Mouse (Mus musculus): Measurements from ENCODE around the gene Ing3.

DNA sequence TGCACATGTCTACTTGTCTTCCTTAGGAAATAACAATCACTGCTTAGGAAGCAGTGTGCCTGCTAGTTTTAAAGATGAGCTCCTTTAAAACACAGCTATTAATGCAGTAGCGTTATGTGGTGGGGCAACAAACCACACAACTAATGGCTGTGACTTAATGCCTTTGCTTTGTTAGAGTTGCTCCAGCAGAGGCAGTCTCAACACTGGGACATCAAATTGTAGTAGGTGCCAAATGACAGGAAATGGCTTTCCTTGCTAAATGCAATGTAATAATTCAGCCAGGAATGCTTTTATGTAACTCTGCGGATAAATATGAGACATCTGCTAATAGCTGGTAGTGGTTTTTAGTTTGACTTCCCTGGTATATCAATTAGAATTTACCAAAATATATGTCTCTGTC, 28.2 kb downstream of the Ing3 start:
- TF ChIP-seq CTCF (conservative IDR thresholded peaks at IDR 0.05; ENCODE audit: insufficient read depth, insufficient read length, low read depth, low read length), result no peak
- TF ChIP-seq POLR2A (IDR thresholded peaks at IDR 0.05; ENCODE audit: low read depth, low read length), result no peak
